Mouse (Mus musculus): ENCODE results near the gene Ppp1r9b. TPM values are rescaled to one million over a fixed set of nuclear protein-coding genes. Genes with fewer than 3 reads are reported as not detected.

Ppp1r9b gene
- total RNA-seq, 2 experiments from 2014 or later: 273 to 276 TPM

- DNase-seq: no peak
- intact Hi-C loops (cut with DNase I): loop anchor here (5.0 kb wide), 1 partner anchor 38 kb away; the partner anchor contains the start of gene Col1a1
Measured at GRCm38 (mm10) chr11:94974951-94975350, 15.9 kb upstream of the Ppp1r9b start.

GRCm38 (mm10) chr11:94976199-94976598 is 14.6 kb upstream of the Ppp1r9b start, which contains the start of gene Sgca:
Gene Sgca, minus strand, starts transcription at chr11:94976327.
- intact Hi-C loops (cut with DNase I): no loop called here
- DNase-seq: no peak

- intact Hi-C loops (cut with DNase I): no loop called here
- peak; percentile 66 for DNase-seq
Measured at GRCm38 (mm10) chr11:94978178-94978915, 12.5 kb upstream of the Ppp1r9b start.

DNA sequence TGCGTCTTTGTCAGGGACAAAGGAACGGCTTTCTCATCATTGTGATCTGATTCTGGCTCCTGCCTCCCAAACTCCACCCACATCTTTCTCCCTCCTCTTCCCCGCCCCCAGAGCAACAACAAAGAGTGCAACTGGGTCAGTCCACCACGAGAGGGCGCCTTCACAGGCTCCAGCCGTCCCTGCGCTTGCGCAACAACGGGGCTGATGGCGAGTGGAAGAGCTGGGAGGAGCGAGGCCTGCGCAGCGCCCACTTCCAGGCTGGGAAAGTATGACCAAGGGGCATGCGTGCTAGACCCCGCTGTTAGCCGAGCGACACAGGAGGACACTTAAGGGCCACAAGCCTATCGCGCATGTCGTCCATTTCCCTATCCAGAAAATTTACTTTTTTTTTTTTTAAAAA is 11.9 kb upstream of the Ppp1r9b start:
- intact Hi-C loops (cut with DNase I): no loop called here
- peak; percentile 97 for DNase-seq

DNA sequence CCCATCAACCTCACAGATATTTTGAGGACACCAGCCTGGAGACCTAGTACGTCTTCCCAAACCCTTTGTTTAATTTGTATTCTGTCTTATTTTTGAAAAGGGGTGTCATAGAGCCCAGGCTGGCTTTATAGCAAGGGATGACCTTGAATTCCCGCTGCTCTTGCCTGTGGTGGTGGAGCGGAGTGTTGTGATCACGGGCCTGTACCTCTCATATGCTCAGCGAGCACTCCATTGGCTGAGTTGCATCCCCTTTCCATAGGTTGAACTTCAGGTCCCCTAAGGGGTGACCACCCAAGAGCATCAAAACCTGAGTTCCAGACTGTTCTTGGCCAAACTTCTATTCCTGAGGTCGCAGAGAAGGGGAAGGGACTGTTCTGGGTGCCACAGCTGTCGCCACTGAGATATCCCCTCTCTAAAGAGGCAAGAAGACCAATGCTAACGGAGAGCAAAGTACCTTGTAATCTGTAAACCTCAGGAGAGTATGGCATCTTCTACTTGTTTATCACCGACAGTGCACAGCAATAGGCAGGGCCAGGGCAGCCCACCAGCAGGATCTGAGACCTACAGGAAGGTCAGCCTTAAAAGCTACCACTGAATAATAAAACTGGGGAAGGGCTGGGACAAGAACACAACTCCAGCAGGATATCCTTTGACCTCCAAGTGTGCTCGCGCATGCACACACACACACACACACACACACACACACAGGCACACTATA is 11.2 kb upstream of the Ppp1r9b start:
- intact Hi-C loops (cut with DNase I): loop anchor here (10.0 kb wide), 1 partner anchor 275 kb away; no protein-coding TSS in a partner anchor
- DNase-seq: no peak

GRCm38 (mm10) chr11:94985140-94985539 is 5.7 kb upstream of the Ppp1r9b start:
- no peak for DNase-seq
- intact Hi-C loops (cut with DNase I): loop anchor here (10.0 kb wide), 1 partner anchor 270 kb away; no protein-coding TSS in a partner anchor

GRCm38 (mm10) chr11:94985822-94986221 is 5.0 kb upstream of the Ppp1r9b start:
- intact Hi-C loops (cut with DNase I): loop anchor here (10.0 kb wide), 1 partner anchor 269 kb away; no protein-coding TSS in a partner anchor
- DNase-seq: no peak

DNA sequence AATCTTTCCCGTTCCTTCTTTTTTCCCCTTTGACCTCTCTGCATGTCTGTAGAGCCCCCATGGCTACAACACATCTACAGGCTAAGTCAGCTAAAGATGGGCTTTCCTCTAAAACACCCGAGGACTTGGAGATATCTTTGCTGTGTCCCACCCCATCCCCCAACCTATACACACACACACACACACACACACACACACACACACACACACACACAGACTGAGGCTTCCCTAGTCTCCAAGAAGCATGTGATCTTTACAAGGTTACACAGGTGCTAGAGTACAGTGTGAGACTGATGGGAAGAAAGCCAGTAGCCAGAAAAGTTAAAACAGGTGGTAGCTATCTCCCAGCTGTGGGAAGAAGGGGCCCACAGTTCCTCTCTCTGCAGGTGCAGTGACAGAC is 4.4 kb upstream of the Ppp1r9b start:
- no peak for DNase-seq
- intact Hi-C loops (cut with DNase I): loop anchor here (10.0 kb wide), 1 partner anchor 268 kb away; no protein-coding TSS in a partner anchor

- intact Hi-C loops (cut with DNase I): loop anchor here (10.0 kb wide), 1 partner anchor 267 kb away; no protein-coding TSS in a partner anchor
- DNase-seq: no peak
Measured at GRCm38 (mm10) chr11:94987341-94987740, 3.5 kb upstream of the Ppp1r9b start.

GRCm38 (mm10) chr11:94987851-94988250 is 3.0 kb upstream of the Ppp1r9b start:
- intact Hi-C loops (cut with DNase I): loop anchor here (10.0 kb wide), 1 partner anchor 267 kb away; no protein-coding TSS in a partner anchor
- DNase-seq: no peak

GRCm38 (mm10) chr11:94988780-94989561 is 1.9 kb upstream of the Ppp1r9b start:
- intact Hi-C loops (cut with DNase I): loop anchor here (10.0 kb wide), 1 partner anchor 266 kb away; no protein-coding TSS in a partner anchor

GRCm38 (mm10) chr11:94989562-94990017 is 1.2 kb upstream of the Ppp1r9b start:
- intact Hi-C loops (cut with DNase I): loop anchor here (10.0 kb wide), 1 partner anchor 265 kb away; no protein-coding TSS in a partner anchor

More at GRCm38 (mm10) chr11:94988780-94989561, 1.9 kb upstream of the Ppp1r9b start:
- no peak for DNase-seq

DNA sequence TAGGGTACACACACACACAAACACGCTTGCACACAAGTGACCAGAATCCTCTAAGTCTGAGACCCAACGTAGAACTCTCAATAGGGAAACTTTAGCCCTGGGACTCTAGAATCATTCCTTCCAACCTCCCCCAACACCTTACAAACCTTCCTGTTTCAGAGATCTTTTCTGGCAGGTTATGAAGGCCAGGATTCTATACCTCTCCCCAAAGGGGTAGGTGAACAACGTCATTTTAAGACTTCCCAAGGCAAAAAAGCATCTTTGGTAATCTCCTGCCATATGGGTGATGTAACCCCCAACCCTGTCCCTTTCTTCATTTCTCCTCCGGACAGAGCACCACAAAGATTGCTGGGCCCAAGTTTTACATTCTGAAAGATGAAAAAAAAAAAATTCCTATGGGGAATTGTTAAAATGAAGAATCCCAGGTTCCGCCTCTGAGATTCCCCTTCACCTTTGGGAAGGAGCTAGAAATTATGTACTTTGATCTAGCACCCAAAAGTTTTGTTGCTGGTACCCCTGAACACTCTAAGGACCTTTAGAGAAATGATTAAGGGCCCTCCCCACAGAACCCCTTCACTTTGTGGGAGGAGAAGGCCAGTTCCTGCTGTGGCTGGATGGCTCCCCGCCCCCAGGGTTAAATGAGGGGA is 610 bp upstream of the Ppp1r9b start:
- no peak for DNase-seq
- intact Hi-C loops (cut with DNase I): no loop called here

More at GRCm38 (mm10) chr11:94989562-94990017, 1.2 kb upstream of the Ppp1r9b start:
- DNase-seq: peak; percentile 81

GRCm38 (mm10) chr11:94991641-94992479 is 1.0 kb downstream of the Ppp1r9b start:
- no peak for DNase-seq
- intact Hi-C loops (cut with DNase I): no loop called here

DNA sequence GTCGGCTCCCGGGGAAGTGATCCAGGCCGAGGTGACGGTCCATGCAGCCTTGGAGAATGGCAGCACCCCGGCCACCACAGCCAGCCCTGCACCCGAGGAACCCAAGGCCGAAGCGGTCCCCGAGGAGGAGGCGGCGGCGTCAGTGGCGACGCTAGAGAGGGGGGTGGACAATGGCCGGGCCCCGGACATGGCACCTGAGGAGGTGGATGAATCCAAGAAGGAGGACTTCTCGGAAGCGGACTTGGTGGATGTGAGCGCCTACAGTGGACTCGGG is 1.6 kb downstream of the Ppp1r9b start:
- no peak for DNase-seq
- intact Hi-C loops (cut with DNase I): no loop called here

DNA sequence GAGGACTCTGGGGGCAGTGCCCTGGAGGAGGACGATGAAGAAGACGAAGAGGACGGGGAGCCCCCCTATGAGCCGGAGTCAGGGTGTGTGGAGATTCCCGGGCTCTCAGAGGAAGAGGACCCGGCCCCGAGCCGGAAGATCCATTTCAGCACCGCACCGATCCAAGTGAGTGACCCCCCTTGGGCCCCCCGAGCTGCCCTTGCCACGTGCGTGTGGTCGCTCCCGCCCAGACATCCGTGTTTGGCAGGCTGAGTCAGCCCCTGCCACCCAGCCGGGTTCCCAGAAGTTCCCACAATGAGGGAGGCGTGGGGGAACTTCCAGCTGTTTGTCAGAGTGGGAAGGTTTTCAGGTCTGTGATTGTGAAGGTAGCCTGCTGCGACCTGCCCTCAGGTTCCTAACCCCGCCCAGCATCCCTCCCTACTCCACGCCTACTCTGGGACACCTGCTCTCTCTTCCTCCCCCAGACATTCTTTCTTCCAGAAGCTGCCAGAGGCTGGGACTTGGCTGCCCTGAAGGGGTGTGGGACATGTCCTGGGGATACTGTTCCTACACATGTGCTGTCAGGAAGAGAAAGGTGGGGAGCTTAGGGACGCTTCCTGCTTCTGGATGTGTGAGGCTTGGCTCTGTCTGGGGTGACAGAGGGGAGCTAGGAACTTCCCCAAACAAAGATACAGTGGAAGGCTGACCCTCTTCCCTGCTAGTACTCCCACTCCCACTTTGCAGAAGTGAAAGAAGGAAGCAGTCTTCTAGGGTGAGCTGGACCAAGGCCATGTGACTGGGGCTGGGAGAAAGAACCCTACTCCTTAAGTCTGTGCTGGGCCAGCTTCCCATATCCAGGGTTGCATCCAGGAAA is 2.1 kb downstream of the Ppp1r9b start:
- intact Hi-C loops (cut with DNase I): no loop called here
- DNase-seq: no peak

DNA sequence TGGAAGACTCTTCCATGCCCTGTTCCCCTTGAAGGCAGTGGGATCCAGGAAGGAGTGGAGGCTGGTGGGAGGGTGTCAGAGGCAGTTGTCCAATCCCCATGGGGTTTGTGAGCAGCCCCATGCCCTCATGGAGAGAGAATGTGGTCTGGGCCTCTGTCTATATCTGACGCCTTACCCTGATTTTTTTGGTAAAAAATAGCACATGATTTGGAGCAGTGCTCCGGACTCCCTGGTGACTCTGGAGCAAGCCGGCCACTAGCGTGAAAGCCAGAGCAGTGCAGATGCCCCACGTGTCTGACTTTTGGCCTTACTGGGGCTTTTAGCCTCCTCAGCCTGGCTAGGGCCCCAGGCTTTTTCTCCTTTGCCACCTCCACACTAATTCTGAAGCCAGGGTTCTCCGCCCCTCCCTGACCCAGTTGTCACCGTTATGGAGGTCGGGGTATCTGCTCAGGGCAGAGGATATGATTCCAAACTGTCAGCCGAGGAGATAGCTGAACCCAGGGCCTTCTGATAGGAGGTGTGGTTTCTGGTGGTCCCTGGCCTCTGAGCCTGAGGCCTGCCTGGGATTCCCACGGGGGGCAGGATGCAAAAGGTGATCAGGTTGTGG is 3.5 kb downstream of the Ppp1r9b start:
- DNase-seq: no peak
- intact Hi-C loops (cut with DNase I): no loop called here
